Mouse (Mus musculus): ENCODE data around the gene Cacna1i.

GRCm38 (mm10) chr15:80340348-80340747, 53.3 kb downstream of the Cacna1i start:
- no peak for TF ChIP-seq TAL1 (IDR thresholded peaks at IDR 0.05; ENCODE audit: low read length)
- TF ChIP-seq GATA1 (IDR thresholded peaks at IDR 0.05; ENCODE audit: low read length), result no peak
